Mouse (Mus musculus) cerebellum, adult 9-11 months (tissue): ENCODE measurements around the gene Map2.
A peak's percentile ranks its signal among the peaks of the same experiment; 100 is the strongest.

ENCODE experiments used
- DNase-seq: peaks from one replicate; pipeline ENCODE4 v3.0.0; 2022

Gene Map2

GRCm38 (mm10) chr1:66175041-66175665 lies at the start of gene Map2:
Gene Map2 (plus strand): TSS chr1:66175273.
- peak; percentile 94 for DNase-seq

- DNase-seq = no peak
These were observed 42.1 kb upstream of the Map2 start for GRCm38 (mm10) chr1:66133014-66133413.

GRCm38 (mm10) chr1:66135324-66135723 lies 39.7 kb upstream of the Map2 start:
- no peak for DNase-seq

GRCm38 (mm10) chr1:66140686-66141085 lies 34.4 kb upstream of the Map2 start:
- DNase-seq = no peak

GRCm38 (mm10) chr1:66145180-66145579 lies 29.9 kb upstream of the Map2 start:
- no peak for DNase-seq

- no peak for DNase-seq
These were observed 26.1 kb upstream of the Map2 start for GRCm38 (mm10) chr1:66148825-66149514.

- no peak for DNase-seq
These were observed 24.3 kb upstream of the Map2 start for GRCm38 (mm10) chr1:66150806-66151205.

GRCm38 (mm10) chr1:66157135-66157534 lies 17.9 kb upstream of the Map2 start:
- DNase-seq = no peak

GRCm38 (mm10) chr1:66157589-66157988 lies 17.5 kb upstream of the Map2 start:
- DNase-seq = no peak

GRCm38 (mm10) chr1:66164648-66165047 lies 10.4 kb upstream of the Map2 start:
- no peak for DNase-seq

GRCm38 (mm10) chr1:66168722-66169121 lies 6.4 kb upstream of the Map2 start:
- DNase-seq = no peak

- no peak for DNase-seq
These were observed 2.9 kb upstream of the Map2 start for GRCm38 (mm10) chr1:66172127-66172526.

GRCm38 (mm10) chr1:66173630-66174029 lies 1.4 kb upstream of the Map2 start:
- DNase-seq = peak; percentile 27

GRCm38 (mm10) chr1:66176012-66176837 lies 1.2 kb downstream of the Map2 start:
- peak; percentile 44 for DNase-seq

- DNase-seq = no peak
These were observed 1.7 kb downstream of the Map2 start for GRCm38 (mm10) chr1:66176838-66177105.

- peak; percentile 76 for DNase-seq
These were observed 2.6 kb downstream of the Map2 start for GRCm38 (mm10) chr1:66177489-66178170.

GRCm38 (mm10) chr1:66187016-66187681 lies 12.1 kb downstream of the Map2 start:
- DNase-seq = no peak

GRCm38 (mm10) chr1:66192401-66192800 lies 17.3 kb downstream of the Map2 start:
- DNase-seq = peak; percentile 43

- DNase-seq = peak; percentile 81
These were observed 17.8 kb downstream of the Map2 start for GRCm38 (mm10) chr1:66192891-66193290.

- peak; percentile 42 for DNase-seq
These were observed 20.1 kb downstream of the Map2 start for GRCm38 (mm10) chr1:66195040-66195726.

- no peak for DNase-seq
These were observed 21.2 kb downstream of the Map2 start for GRCm38 (mm10) chr1:66196240-66196639.

- no peak for DNase-seq
These were observed 21.6 kb downstream of the Map2 start for GRCm38 (mm10) chr1:66196716-66197115.
